Mouse (Mus musculus) retina, adult 2 months (tissue): ENCODE measurements around the gene Rora.

Experiments
- DNase-seq: peaks from one replicate; pipeline ENCODE4 v3.0.0-alpha.2; 2012; ENCODE audit warnings: low read depth, low spot score

The Rora gene

DNA sequence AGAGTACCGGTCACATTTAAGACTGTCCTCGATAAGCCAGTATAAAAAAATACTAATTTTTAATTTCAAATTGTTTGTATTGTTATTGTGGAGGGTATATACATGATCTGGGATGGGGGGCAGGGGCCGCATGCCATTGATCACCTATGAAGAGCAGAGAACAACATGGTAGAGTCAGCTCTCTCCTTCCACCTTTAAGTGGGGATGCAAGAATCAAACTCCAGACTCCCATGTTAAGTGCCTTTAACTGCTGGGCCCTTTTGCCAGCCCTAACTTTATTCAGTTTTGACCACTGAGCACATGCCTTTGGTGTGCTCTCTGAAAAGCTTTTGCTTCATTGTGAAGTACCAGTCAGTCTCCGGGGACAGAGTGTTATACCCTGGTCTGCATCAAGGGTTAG is 650.4 kb downstream of the Rora start:
- no peak for DNase-seq

DNA sequence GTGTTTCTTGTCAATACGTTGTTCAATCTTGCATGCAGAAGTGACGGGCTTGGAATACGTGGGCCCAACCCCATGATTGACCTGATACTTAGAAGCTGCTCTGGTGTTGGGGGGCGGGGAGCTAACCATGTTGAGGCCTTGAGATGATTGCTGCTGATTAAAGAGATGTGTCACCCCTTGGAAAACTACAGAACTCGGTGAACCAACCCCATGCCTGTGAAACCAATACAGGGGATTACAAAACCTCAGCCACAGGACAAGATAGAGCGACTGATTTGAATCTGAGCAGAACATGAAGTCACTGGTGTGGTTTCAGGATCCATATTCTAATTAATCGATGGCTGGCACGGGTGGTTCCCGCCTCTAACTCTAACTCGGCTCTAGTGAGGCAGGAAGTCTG is 650.9 kb downstream of the Rora start:
- DNase-seq: no peak

DNA sequence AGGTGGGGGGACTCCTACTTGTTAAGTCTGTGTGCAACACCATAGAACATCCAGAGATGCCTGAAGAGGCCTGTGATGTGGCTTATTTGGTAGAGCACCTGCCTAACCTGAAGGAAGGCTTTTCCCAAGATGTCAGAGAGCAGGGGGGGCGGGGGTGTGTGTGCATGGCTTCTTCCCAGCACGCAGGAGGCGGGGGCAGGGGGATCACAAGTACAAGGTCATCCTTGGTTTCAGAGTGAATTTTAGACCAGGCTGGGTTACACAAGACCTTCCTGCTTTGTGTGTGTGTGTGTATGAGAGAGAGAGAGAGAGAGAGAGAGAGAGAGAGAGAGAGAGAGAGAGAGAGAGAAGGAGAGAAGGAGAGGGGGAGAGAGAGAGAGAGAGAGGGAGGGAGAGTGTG is 651.4 kb downstream of the Rora start:
- no peak for DNase-seq

DNA sequence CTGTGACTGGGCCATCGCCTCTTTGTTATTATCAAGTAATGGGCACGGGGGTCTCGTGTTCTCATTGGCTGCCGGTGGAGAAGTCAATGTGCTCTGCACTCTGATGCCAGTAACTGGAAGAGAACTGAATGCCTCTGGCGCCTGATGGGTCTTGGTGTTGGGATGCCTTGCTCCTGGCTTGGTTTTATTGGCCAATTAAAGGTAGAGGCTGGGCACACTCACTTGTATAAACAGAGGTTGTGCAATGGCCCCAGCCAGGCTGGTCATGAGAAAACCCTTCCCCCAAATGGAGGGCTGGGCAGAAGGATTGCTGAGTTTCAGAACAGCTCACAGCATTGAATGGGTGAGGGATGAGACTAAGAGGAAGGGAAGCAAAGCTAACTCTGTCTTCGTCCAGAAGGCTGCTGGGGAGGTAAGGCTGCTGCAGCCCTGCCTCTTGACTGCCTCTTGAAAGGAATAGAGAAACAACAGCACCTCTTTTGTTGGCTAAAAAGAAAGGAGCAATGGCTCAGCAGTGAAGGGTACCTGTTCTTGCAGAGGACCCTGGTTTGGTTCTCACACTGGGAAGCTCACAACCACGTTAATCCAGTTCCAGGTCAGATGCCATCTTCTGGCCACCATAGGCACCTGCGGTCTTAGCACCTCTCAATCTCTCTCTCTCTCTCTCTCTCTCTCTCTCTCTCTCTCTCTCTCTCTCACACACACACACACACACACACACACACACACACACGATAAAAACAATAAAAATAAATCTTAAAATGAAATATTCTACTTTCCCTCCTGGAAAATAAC is 653.3 kb downstream of the Rora start:
- DNase-seq: no peak

DNA sequence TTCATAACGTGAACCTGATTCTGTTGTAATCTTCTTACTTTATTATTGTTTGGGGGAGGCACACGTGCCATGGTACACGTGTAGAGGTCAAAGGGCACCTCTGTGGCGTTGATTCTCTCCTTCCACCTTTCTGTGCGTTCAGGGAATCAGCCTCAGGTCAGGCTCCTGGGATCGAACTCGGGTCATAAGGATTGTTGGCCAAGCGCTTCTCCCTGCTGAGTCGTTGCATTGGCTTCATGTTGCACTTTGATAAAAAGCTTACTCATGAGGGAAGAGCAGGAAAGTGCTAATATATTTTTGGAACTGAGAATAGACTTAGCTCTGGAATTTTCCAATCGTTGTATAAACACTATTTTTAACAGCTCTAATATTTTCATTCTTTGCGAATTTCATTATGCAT is 654.4 kb downstream of the Rora start:
- no peak for DNase-seq

DNA sequence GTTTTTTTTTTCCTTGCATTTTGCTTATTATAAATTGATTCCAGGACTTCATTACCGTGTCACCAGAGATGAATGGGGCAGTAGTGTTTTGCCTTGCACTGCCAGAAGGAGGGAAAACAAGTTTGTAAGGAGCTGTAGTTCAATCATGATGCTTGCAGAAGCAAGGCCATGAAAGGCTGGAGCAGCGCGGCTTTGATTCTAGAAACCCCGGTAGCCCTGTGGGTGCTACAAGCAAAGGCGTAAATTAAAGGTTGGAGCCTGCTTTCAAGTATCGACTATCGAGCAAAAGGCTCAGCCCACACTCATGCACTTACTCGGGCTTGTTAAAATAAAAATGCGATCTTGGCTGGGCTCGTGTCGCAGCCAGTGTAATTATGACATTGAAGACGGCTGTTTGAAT is 656.9 kb downstream of the Rora start:
- no peak for DNase-seq

DNA sequence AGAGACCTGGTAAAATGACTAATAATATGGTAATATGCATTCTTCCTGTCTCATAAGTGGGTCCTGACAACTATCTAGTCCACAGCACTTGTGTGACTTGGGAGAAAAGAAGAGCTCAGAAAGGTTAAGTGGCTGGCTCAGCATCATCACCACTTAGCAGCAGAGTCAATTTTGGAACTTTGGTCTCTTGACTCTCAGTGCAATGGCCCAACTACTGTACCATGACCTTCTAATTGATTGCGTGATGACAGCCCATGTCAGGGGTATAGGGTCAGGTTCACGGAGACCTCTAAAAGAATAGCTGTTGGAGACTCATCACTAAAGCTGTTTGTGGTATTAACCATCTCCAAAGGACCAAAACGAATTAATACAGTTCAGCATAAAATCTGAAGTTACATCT is 659.7 kb downstream of the Rora start:
- no peak for DNase-seq

DNA sequence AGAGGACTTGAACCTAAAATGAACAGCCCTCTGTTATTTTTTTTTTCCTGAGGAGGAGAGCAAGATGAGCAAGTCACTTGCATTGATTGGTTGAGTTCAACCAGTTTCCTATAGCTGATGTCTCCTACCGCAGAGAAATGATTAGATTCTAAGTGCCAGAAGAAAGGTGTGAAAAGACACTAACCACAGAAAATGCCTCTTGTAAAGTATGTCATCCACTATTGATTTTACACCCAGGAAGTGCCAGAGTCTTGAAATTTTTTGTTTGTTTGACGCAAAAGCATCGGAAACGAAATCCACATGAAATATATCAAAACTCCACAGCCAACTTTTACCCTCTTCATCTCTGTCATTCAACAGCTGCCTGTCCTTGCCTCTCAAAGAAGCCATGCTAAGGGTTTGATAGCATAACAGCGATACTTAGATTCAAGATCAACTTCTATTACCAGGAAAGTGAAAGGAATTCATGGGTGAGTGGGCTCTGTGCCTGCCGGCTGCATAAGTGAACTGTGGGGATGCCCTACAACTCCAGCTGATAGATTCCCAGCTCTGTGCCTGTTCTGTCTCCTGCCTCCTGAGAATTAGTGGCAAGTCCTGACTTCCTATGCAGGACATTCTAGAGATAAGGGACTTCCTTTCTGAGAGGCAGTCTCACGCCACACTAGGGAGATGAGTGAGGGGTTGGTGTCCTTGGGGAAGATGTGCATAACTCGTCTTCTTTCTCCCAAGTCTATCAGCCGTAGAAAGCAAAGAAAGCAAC is 661.0 kb downstream of the Rora start:
- no peak for DNase-seq

DNA sequence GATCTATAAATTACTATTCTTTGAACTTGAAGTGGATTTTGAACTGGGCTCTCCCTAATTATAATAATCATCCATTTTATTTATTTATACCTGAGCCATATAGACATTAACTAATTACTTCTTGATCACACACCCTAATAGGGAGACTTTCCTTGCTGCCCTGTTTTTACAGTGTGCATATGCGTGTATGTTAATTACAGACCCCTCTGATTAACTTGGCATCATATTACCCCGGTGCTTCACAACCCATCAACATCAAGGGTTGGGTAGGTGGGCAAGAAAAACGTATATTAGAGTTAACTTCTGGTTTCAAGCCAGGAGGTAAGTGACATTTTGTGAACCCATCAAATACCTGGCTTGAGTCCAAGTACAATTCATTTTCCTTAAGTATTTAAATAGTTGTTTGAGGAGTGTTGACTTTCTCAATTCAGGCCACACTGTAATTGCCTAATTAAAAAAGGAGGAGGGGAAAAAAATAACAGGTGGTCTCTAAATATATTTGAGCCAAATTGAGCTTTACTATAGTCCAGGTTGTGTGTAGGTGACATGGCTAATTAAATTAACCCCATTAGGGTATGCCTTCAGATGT is 664.0 kb downstream of the Rora start:
- no peak for DNase-seq

DNA sequence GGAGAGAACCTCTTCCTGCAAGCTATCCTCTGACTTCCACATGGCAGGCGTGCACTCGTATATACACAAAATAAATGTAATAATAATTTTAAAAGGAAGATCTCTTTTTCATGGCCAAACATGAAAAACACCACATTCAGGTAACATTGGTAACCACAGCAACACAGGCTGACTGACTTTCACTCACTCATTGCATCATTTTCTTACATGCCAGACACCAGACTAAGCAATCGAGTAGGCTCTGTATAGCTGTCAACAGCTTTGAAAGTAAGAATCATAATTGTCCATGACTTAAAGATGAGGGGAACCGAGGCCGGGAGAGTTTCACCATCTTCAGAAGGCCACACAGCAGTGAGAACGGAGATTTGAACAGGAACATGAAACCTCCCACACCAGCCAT is 665.8 kb downstream of the Rora start:
- DNase-seq: no peak

DNA sequence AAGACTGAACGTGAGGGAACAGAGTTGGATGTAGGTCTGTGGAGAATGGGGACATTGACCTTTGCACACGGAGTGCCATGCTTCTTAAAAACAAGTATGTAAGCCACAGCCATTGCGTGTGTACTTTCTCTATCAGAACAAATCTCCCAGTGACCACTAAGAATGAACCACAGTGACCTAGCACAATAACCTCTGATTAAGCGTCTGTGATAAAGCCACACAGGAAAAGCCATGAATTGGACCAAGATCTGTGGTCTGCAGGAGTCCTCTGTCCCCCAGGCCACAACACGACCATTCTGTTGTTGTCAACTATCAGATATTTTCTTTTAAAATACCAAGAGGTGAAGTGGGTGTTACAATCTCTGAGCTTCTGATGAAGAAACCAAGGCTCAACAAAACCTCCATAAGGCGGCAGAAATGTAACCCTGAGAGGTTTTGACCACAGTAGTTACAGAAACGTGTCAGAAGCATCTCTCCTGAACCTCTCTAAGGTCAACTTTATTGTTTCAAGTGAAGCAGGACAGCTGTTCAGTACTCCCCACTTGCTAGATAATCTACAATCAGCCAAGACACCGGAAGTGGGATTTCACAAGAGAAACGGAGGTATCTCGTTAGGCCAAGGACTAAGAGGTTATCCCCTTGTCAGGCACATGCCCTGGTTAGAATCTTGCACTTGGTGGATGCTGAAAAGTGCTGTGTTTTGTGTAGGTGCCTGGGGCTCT is 666.5 kb downstream of the Rora start:
- DNase-seq: no peak

DNA sequence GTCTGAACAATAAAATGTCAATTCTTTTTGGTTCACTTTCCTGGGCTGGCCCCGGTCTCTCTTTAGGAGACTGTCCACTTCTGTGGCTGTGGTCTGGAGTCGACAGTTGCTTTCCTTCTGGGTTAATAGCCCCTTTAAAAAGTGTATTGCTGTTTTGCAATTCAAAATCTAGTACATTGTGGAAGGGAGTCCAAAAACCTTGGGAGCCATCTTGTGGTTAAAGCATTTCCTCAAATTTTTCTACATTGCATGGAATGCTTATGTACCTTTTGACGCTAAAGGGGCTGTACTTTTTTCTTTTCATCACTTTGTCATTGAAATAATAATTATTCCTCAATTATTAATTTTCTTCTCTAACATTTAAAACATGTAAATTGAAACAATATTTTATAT is 667.0 kb downstream of the Rora start:
- DNase-seq: no peak

DNA sequence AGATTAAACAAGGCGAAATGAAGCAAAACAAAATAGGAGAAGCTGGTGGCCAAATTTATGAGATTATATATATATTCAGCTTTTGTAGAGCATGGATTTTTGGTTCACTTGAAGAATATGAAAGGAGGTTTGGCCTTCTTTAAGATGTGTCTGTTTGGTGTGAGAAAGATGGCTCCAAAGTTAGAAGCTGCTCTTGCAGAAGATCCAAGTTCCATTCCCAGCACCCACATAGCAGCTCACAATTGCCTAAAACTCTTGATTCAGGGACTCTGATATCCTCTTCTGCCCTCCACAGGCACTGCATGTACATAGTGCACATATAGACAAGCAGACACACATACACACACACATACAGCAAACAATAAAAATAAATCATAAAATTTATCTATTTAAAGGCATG is 668.4 kb downstream of the Rora start:
- DNase-seq: no peak

DNA sequence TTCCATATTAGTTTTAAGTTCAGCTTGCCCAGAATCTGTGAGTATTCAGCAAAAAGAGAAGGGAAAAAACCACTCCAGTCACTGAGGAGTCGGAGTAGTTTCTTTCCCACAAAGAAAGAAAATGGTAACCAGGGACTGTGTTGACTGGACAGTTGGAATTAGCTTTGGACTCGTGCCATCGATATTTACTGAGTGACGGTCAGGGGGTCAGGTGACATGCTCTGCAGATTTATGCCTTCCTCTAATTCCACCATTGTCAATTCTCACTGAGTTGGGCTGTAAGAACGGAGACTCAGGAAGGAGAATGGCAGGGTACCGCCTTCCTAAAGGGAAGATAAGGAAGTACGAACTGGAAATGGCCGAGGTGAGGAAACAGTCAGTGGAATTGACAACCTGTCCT is 670.2 kb downstream of the Rora start:
- no peak for DNase-seq

DNA sequence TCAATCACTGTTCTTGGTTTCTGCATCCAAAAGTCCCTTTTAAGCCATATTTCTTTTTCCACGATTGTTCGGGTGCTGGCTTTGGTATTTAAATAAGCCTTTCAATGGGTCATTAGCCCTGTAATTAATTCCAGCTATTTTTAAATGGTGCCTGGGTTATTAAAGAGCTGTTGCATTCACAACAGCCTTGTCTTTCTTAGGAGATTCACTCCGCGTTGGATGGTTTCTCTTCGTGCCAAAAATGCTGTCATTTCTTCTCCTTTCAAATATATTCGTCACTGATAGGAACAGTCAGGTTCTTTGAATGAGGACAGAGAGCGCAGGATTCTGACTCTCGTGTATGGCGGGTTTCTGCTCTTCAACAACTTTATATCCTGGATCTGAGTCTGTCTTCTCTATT is 673.5 kb downstream of the Rora start:
- no peak for DNase-seq

DNA sequence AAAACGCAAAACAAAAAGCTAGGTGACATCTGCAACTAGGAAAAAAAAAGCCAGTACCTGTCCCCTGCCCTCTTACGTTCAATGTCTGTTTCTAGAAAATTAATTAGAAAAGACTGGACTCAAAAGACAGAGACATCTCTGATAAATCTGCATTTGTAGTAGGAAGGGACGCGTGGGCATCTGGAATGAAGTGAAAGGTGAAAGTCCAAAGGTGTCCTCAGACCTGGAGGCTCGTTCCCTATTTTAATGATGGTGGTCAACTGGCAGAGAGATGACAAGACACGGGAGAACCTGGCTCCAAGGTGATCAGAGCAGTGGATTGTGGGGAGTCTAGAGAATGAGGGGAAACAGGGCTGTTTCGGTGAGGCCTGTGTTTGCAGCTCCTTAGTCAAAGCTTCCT is 674.0 kb downstream of the Rora start:
- DNase-seq: no peak

DNA sequence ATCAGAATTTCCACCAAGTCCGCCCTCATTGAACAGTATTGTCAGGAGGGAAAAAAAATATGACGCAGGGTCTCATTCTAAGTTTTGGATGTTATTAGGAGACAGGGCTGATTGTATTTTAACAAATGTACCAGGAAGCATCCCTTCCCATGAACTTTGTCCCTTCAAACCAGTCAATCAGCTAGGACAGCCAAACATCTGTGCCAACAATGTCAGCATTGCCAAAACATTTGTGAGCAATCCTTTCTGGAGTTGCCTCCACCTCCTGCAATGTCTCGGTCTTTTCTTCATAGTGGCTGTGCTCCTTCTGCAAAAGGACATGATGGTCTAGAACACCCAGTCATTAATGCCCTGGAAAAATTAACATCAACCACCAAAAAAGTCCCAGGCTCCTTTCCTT is 678.2 kb downstream of the Rora start:
- DNase-seq: no peak

DNA sequence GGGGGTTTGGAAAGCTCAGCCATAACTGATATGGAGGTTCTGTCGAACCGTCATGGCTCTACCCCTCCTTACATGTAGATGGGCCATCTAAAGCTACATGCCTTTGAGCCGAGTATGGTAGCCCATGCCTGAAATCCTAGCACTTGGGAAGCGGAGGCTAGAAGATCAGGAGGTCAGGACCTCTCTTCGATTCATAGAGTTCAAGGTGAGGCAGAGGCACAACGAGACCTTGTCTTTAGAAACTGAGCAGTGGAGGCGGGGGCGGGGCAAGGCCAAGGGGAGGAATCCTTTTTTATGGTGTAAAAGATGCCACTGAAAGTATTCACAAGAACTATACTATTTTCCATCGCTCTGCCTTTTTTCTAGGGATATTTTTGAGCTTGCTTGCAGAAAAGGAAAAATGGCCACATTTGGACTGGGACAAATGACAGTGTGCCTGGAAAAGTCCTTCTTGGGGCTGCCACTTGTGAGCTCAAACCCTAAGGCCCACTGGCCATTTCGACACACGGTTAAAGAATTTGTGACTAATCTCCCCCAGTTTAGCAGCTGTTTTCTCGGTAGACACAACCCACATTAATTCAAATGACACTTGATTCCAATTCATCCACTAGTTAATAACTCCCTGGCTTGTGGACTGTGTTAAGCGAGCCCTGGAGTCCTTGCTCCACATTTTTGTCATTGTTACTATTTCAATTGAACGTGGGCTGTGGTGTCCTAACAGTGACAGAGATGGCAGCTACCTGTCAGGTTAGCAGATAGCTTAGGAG is 679.4 kb downstream of the Rora start:
- DNase-seq: no peak

DNA sequence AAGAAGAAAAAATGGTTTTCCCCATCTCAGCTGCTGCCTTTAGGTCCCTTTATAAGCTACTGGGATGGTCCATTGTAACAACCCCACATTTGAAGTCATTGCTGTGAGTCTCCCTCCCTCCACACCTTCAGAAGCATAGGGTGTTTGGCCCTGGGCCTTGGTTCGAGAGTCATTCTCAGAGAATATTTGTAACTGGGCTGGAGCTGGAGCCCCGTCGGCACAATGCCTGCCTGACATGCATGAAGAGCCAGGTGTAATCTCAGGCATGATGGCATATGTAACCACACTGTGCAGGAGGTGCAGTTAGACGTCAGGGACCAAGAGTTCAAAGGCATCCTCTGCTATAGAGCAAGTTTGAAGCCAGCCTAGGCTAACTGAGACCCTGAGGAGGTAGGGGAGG is 680.1 kb downstream of the Rora start:
- DNase-seq: no peak

DNA sequence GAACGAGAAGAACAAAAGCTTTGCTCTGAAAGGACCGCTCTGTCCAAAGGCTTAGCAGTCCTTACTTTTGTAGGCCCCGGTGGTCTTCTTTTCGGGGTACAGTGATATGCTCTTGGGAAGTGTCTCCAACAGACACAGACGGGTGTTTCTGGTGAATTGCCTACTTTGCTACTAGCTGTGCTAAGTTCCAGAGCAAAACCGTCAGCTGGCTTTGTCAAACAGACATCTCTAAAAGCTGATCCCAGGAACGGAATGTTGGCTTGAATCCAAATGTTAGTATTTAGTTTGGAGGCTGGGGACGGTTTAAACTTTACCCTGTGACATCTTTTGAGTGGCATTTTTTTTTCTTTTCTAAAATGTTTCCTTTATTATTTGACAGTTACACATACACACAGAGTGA is 680.5 kb downstream of the Rora start:
- no peak for DNase-seq

DNA sequence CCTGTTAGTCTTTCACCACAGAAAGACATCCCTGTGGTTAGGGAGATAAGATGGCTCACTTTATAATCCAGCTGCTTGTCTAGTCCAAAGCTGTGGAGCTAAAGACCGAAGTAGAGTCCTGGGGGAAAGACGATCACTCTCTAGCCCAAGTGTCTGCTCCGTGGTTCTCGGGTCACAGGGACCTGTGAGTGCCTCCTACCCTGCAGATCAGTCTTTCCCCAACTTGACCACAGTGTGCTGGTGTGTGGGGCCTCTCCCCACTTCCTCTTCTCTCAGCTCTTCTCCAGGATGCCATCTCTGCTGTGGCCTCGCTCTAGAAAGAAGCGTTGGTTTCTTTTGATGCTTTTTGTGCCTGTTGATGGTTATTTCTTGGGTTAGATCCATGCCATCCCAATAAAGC is 682.5 kb downstream of the Rora start:
- no peak for DNase-seq

DNA sequence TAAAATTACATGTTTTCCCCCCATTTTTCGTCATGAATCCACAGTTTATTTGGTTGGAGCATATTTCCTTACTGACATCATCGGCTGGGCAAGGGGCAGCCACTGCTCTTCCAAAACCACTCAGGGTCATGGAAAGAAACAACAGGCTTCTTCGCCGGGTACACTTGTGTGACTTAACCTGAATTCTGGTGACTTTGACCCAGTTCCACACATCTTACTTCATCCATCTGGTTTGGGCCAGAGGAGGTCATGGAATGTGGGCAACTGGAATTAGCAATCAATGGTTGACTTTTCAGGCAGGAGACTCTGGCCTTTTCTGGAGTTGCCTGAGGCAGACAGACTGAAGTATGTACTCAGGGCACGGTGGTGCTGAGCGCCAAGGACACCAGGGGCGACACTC is 685.6 kb downstream of the Rora start:
- no peak for DNase-seq
